Comparison of ENCODE assay signal across 8 mouse cellular contexts in the genomic region with DNA sequence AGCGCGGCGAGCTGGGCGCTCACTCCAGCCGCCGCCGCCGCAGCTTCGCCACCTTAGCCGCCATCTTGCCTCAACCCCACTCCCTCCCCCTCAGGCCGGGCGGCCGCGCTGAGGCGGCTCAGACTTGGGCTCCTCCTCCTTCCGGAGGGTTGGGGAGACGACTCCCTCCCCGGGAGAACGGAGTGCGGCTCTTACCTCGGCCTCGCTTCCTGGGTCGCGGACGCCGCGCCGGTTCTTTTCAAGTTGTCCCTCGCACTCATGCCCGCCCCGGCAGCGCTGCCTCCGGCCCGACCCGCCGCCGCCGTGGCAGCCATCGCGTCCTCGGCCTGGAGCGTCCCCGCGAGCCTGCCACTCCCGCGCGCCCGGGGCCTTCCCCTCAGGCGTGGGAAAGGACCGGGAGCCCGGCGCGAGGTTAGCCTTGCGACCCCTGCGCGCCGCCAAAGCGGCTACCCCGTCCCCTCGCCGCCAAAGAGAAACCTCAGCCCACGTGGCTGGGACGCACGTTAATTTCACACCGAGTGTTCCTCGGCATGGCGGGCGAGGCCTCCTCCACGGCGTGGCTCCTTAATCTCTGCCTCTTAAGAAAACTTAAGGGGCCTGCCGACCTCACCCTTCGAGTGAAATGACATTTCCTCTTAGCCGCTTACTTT. TPM values are rescaled to one million over a fixed set of nuclear protein-coding genes. Genes with fewer than 3 reads are reported as not detected.
DNase-seq lines count a peak whose midpoint lies in the region; ATAC-seq lines count a peak whose summit lies in the region.

No protein-coding gene starts in this region.

- peak overlapping the region; percentile 84 for H3K4me2 ChIP-seq in intestine, embryonic 14.5 days (ENCODE audit: low read length)

- no peaks in the 10 kb centered on the region for H3K27me3 ChIP-seq in intestine, embryonic 14.5 days (replicated peaks; ENCODE audit: control insufficient read depth, insufficient read depth, low read length)

- DNase-seq in adrenal gland, adult (ENCODE audit: inconsistent age in 2 of 2, low spot score in 1 of 2), result peak; percentile 93 to 97
- DNase-seq in embryo, embryonic 10.5 days (ENCODE audit: low spot score), result peak; percentile 93
- peak; percentile 93 for DNase-seq in gastrocnemius, postnatal 14 days
- peak; percentile 91 for DNase-seq in intestine, embryonic 14.5 days (ENCODE audit: low spot score)
- peak; percentile 81 to 94 for DNase-seq in left cerebral cortex, postnatal 10 days (ENCODE audit: extremely low spot score in 1 of 2, low spot score in 2 of 2)
- peak; percentile 91 to 93 for DNase-seq in right cerebral cortex, postnatal 10 days (ENCODE audit: low spot score in 2 of 2)
- peak; percentile 91 for DNase-seq in urinary bladder, postnatal 14 days (ENCODE audit: low spot score)

- no peaks in the 10 kb centered on the region for H3K36me3 ChIP-seq in intestine, embryonic 14.5 days (ENCODE audit: control insufficient read depth, insufficient read depth, low read length)

- intact Hi-C loops in gastrocnemius, postnatal 14 days (cut with DNase I; ENCODE audit: low total_unique reads), result no loop called here
- intact Hi-C loops in left cerebral cortex, postnatal 10 days (cut with DNase I), result loop anchor here (2.0 to 5.0 kb wide), 2 partner anchors 80 to 93 kb away; partner anchors contain the start of genes Cenpv and Ubb

- no peaks in the 10 kb centered on the region for H3K9me3 ChIP-seq in intestine, embryonic 14.5 days (ENCODE audit: control insufficient read depth, low read length)

- peak overlapping the region; percentile 98 for H3K9ac ChIP-seq in intestine, embryonic 14.5 days (ENCODE audit: low read length)

- WGBS in intestine, embryonic 14.5 days, result under 1% methylated on average over 65 of the region's 73 CpGs

- peak overlapping the region; percentile 97 for H3K27ac ChIP-seq in intestine, embryonic 14.5 days (ENCODE audit: low read depth)

- peaks cover 9% of the 10 kb centered on the region; the same call in 1 of the 2 replicates for H3K4me1 ChIP-seq in intestine, embryonic 14.5 days (replicated peaks; ENCODE audit: control insufficient read depth, insufficient read depth, low read length)

- peak overlapping the region; percentile 82 for H3K4me3 ChIP-seq in intestine, embryonic 14.5 days (ENCODE audit: low read depth, low read length)

- ATAC-seq in intestine, embryonic 14.5 days (replicated peaks; ENCODE audit: low FRiP score, low TSS enrichment, low read depth), result peak; percentile 95
- ATAC-seq in megakaryocyte progenitor cell, adult 5-6 weeks (replicated peaks; ENCODE audit: poor library complexity), result peak; percentile 83

RNA-seq across cellular contexts. Expression of gene Pigl, which starts 0.9 kb away (rescaled TPM):
- total RNA-seq in gastrocnemius, postnatal 14 days (2021), result 1 to 10 TPM; 2.7 to 3.0 TPM
- 12.0 and 13.5 TPM in 2 replicates for polyA plus RNA-seq in intestine, embryonic 14.5 days (2014; fragmentation: Nextera tagmentation; extraction: Ambion mirVana)
- total RNA-seq in left cerebral cortex, postnatal 10 days (2021), result 1 to 10 TPM; 6.5 to 6.8 TPM
- 6.5 and 9.2 TPM in 2 replicates for total RNA-seq in megakaryocyte progenitor cell, adult 5-6 weeks (2015)
- total RNA-seq in megakaryocyte progenitor cell, adult 5-6 weeks (2017), result 2.0 and 2.4 TPM in 2 replicates

RNA-seq across cellular contexts. Expression of gene Ncor1, which starts 1.0 kb away (rescaled TPM):
- 100 to 1,000 TPM; 109 to 116 TPM for total RNA-seq in gastrocnemius, postnatal 14 days (2021)
- polyA plus RNA-seq in intestine, embryonic 14.5 days (2014; fragmentation: Nextera tagmentation; extraction: Ambion mirVana), result 139 and 158 TPM in 2 replicates
- 100 to 1,000 TPM; 260 to 273 TPM for total RNA-seq in left cerebral cortex, postnatal 10 days (2021)
- total RNA-seq in megakaryocyte progenitor cell, adult 5-6 weeks (2015), result 354 and 377 TPM in 2 replicates
- total RNA-seq in megakaryocyte progenitor cell, adult 5-6 weeks (2017), result 211 and 287 TPM in 2 replicates

Comparison
In these comparisons a context has a peak if more than half of its experiments do, and no peak if none do; other contexts are left out.
1. Peak in every context shown above with its lines: DNase-seq, ATAC-seq, H3K4me3 ChIP-seq and H3K27ac ChIP-seq.